Mouse (Mus musculus) lung, postnatal 0 days (tissue): Measurements from ENCODE around the gene Cmc2.

Experiments used
- CTCF ChIP-seq: IDR thresholded peaks from 2 replicates; pipeline ENCODE4 v1.5.1; 2016; ENCODE audit warnings: antibody characterized with exemption, mild to moderate bottlenecking
- EP300 ChIP-seq: IDR thresholded peaks from 2 replicates; pipeline ENCODE4 v1.6.1; 2016; ENCODE audit warnings: antibody characterized with exemption, mild to moderate bottlenecking, control low read depth

- TF ChIP-seq EP300, result no peak
- TF ChIP-seq CTCF, result no peak
These were observed 26.3 kb upstream of the Cmc2 start for GRCm38 (mm10) chr8:116947589-116947988.
